Mouse (Mus musculus) ES-Bruce4 (cell line): ENCODE measurements at regions not wholly inside any gene's neighbourhood (a gene's known extent, or its start where the extent isn't known, plus 50 kb on each side); places are given as distances from the start of the nearest gene placed in this dataset.

Experiments
- H3K27ac ChIP-seq: 2 replicates; pipeline ENCODE4 v1.5.1; 2012; ENCODE audit warnings: low read length, inconsistent platforms; ENCODE audit not compliant: insufficient read depth
- H3K27me3 ChIP-seq: 2 replicates; pipeline ENCODE4 v1.6.1; 2012; ENCODE audit warnings: mild to moderate bottlenecking, low read length, inconsistent platforms; ENCODE audit not compliant: control insufficient read depth, poor library complexity, insufficient read depth, severe bottlenecking
- H3K36me3 ChIP-seq: 2 replicates; pipeline ENCODE4 v1.6.1; 2012; ENCODE audit warnings: inconsistent platforms, mild to moderate bottlenecking, low read length, moderate library complexity; ENCODE audit not compliant: control insufficient read depth, poor library complexity, insufficient read depth, severe bottlenecking
- H3K4me1 ChIP-seq: one replicate; pipeline ENCODE4 v1.8.1; 2011; ENCODE audit warnings: low read length; ENCODE audit not compliant: control insufficient read depth, insufficient read depth
- H3K4me3 ChIP-seq: 2 replicates; pipeline ENCODE4 v1.5.1; 2011; ENCODE audit warnings: low read depth, mild to moderate bottlenecking, low read length
- H3K9ac ChIP-seq: 2 replicates; pipeline ENCODE4 v1.6.1; 2012; ENCODE audit warnings: low read depth, mild to moderate bottlenecking, inconsistent platforms; ENCODE audit not compliant: poor library complexity, severe bottlenecking
- H3K9me3 ChIP-seq: replicated peaks from 2 replicates; pipeline ENCODE4 v1.6.1; 2012; ENCODE audit warnings: mild to moderate bottlenecking, low read length, inconsistent platforms; ENCODE audit not compliant: control insufficient read depth, poor library complexity, insufficient read depth, severe bottlenecking
- CTCF ChIP-seq: IDR thresholded peaks from one replicate; pipeline ENCODE4 v1.8.1; 2011; ENCODE audit warnings: low read depth, low read length
- EP300 ChIP-seq: IDR thresholded peaks from 2 replicates; pipeline ENCODE4 v1.6.1; 2011; ENCODE audit warnings: low read depth, low read length; ENCODE audit not compliant: insufficient read depth
- POLR2A ChIP-seq: IDR thresholded peaks from one replicate; pipeline ENCODE4 v1.8.1; 2011; ENCODE audit warnings: low read length; ENCODE audit not compliant: insufficient read depth

GRCm38 (mm10) chrX:13350461-13350860 is 69.7 kb downstream of the Ddx3x start:
- H3K4me3 ChIP-seq, result no peak overlapping the region
- TF ChIP-seq POLR2A, result no peak
- H3K27me3 ChIP-seq, result no peaks in the 10 kb centered on the region
- H3K4me1 ChIP-seq, result peaks cover 4% of the 10 kb centered on the region
- H3K36me3 ChIP-seq, result no peaks in the 10 kb centered on the region
- no peak overlapping the region for H3K9ac ChIP-seq
- H3K9me3 ChIP-seq, result no peaks in the 10 kb centered on the region
- H3K27ac ChIP-seq, result no peak overlapping the region

GRCm38 (mm10) chrX:13357149-13357783 is 76.5 kb downstream of the Ddx3x start:
- H3K9ac ChIP-seq, result no peak overlapping the region
- no peak overlapping the region for H3K27ac ChIP-seq
- no peaks in the 10 kb centered on the region for H3K9me3 ChIP-seq
- H3K4me3 ChIP-seq, result no peak overlapping the region
- no peak for TF ChIP-seq CTCF
- no peaks in the 10 kb centered on the region for H3K27me3 ChIP-seq
- no peaks in the 10 kb centered on the region for H3K36me3 ChIP-seq
- peaks cover 4% of the 10 kb centered on the region for H3K4me1 ChIP-seq

DNA sequence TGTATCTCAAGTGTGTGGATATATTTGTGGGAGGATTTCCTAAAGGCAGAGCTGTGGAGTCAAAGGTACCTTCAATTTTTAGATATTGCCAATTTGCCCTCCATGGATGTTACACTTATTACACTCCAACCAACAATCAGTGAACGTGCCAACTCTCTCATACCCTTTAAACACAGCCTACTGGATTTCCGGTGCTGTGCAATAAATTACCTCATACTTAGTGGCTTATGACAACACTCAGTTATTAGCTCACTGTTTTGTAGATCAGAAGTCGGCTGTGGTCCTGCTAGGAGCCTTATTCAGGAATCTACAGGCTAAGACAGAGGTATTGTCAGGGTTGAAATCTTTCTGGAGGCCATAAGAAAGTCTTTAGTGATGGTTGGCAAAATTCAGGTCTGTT is 77.2 kb downstream of the Ddx3x start:
- Histone ChIP-seq H3K9ac (no peak overlapping the region), H3K9me3 (no peaks in the 10 kb centered on the region), H3K4me1 (peaks cover 4% of the 10 kb centered on the region), H3K27me3 (no peaks in the 10 kb centered on the region), H3K36me3 (no peaks in the 10 kb centered on the region), H3K4me3 (no peak overlapping the region), H3K27ac (no peak overlapping the region)
- TF ChIP-seq EP300, result no peak
- no peak for TF ChIP-seq POLR2A
- no peak for TF ChIP-seq CTCF

GRCm38 (mm10) chrX:13360436-13360835 is 79.7 kb downstream of the Ddx3x start:
- Histone ChIP-seq H3K27ac (no peak overlapping the region), H3K9ac (no peak overlapping the region), H3K4me3 (no peak overlapping the region), H3K27me3 (no peaks in the 10 kb centered on the region), H3K9me3 (no peaks in the 10 kb centered on the region), H3K4me1 (no peaks in the 10 kb centered on the region), H3K36me3 (no peaks in the 10 kb centered on the region)
- no peak for TF ChIP-seq POLR2A
- TF ChIP-seq EP300, result no peak
- no peak for TF ChIP-seq CTCF

GRCm38 (mm10) chrX:13370319-13370718 is 89.5 kb downstream of the Ddx3x start:
- Histone ChIP-seq H3K9me3 (no peaks in the 10 kb centered on the region), H3K9ac (no peak overlapping the region), H3K27ac (no peak overlapping the region), H3K4me1 (no peaks in the 10 kb centered on the region), H3K4me3 (no peak overlapping the region), H3K36me3 (no peaks in the 10 kb centered on the region), H3K27me3 (no peaks in the 10 kb centered on the region)
- no peak for TF ChIP-seq EP300

GRCm38 (mm10) chrX:13372752-13373151 is 92.0 kb downstream of the Ddx3x start:
- H3K4me1 ChIP-seq, result no peaks in the 10 kb centered on the region
- H3K9me3 ChIP-seq, result no peaks in the 10 kb centered on the region
- H3K36me3 ChIP-seq, result no peaks in the 10 kb centered on the region
- H3K27ac ChIP-seq, result no peak overlapping the region
- TF ChIP-seq POLR2A (no peak), CTCF (no peak), EP300 (no peak)
- no peak overlapping the region for H3K9ac ChIP-seq
- H3K4me3 ChIP-seq, result no peak overlapping the region
- H3K27me3 ChIP-seq, result no peaks in the 10 kb centered on the region
